In genomic region chr4:123235835-123236430, GRCm38 (mm10) we compare ENCODE assay signal across 15 mouse cellular contexts. TPM values are rescaled to one million over a fixed set of nuclear protein-coding genes. Genes with fewer than 3 reads are reported as not detected.
A peak's percentile ranks its signal among the peaks of the same experiment; 100 is the strongest.
DNase-seq lines count a peak whose midpoint lies in the region; ATAC-seq and TF ChIP-seq lines count a peak whose summit lies in the region.
"Had no signal": no experiment of that assay in that cellular context is flagged by ENCODE, and none has a peak within 500 bp of the region (broad histone marks: within the 10 kb centered on the region; RNA-seq: fewer than 3 reads in every experiment).

No protein-coding gene starts in this region.

- 65% methylated on average over 9 of the region's 9 CpGs for WGBS in heart, embryonic 15.5 days
- 63% methylated on average over 9 of the region's 9 CpGs for WGBS in heart, embryonic 11.5 days (ENCODE audit: insufficient replicate concordance)
- 68% methylated on average over 9 of the region's 9 CpGs for WGBS in lung, embryonic 15.5 days
- WGBS in lung, adult 2 months, result 68% methylated on average over 9 of the region's 9 CpGs
- 35% methylated on average over 9 of the region's 9 CpGs for WGBS in embryonic facial prominence, embryonic 14.5 days
- WGBS in neural tube, embryonic 15.5 days, result 41% methylated on average over 9 of the region's 9 CpGs

- H3K4me3 ChIP-seq in heart, embryonic 15.5 days, result 0 out of 2 replicates have a peak overlapping the region, but pooled peaks have one; percentile 7
- H3K4me3 ChIP-seq in heart, embryonic 11.5 days (ENCODE audit: low read depth, low read length), result no peak overlapping the region
- H3K4me3 ChIP-seq in lung, embryonic 15.5 days, result peak overlapping the region; percentile 47
- no peak overlapping the region for H3K4me3 ChIP-seq in lung, adult 2 months (replicated peaks; ENCODE audit: extremely low read depth, low read depth, low read length)
- H3K4me3 ChIP-seq in embryonic facial prominence, embryonic 14.5 days (ENCODE audit: low read depth, low read length), result no peak overlapping the region
- no peak overlapping the region for H3K4me3 ChIP-seq in neural tube, embryonic 15.5 days (replicated peaks)
- no peak overlapping the region for H3K4me3 ChIP-seq in left cerebral cortex, adult 2 months
- H3K4me3 ChIP-seq: midbrain, embryonic 15.5 days had no signal

- no peaks in the 10 kb centered on the region for H3K9me3 ChIP-seq in heart, embryonic 15.5 days (replicated peaks)
- H3K9me3 ChIP-seq in heart, embryonic 11.5 days (replicated peaks; ENCODE audit: control insufficient read depth, low read length), result no peaks in the 10 kb centered on the region
- no peaks in the 10 kb centered on the region for H3K9me3 ChIP-seq in lung, embryonic 15.5 days
- H3K9me3 ChIP-seq in embryonic facial prominence, embryonic 14.5 days (ENCODE audit: control insufficient read depth, low read length), result no peaks in the 10 kb centered on the region
- no peaks in the 10 kb centered on the region for H3K9me3 ChIP-seq in neural tube, embryonic 15.5 days (replicated peaks)
- H3K9me3 ChIP-seq: midbrain, embryonic 15.5 days had no signal

- TF ChIP-seq CTCF in lung, adult 2 months (IDR thresholded peaks at IDR 0.05; ENCODE audit: insufficient read depth, low read length), result no peak
- TF ChIP-seq CTCF in left cerebral cortex, adult 2 months (IDR thresholded peaks at IDR 0.05), result no peak

- no peaks in the 10 kb centered on the region for H3K36me3 ChIP-seq in heart, embryonic 15.5 days
- H3K36me3 ChIP-seq in heart, embryonic 11.5 days (ENCODE audit: control insufficient read depth, insufficient read depth, low read length), result no peaks in the 10 kb centered on the region
- no peaks in the 10 kb centered on the region for H3K36me3 ChIP-seq in lung, embryonic 15.5 days
- no peaks in the 10 kb centered on the region for H3K36me3 ChIP-seq in embryonic facial prominence, embryonic 14.5 days (ENCODE audit: control insufficient read depth, insufficient read depth, low read length)
- H3K36me3 ChIP-seq in neural tube, embryonic 15.5 days, result no peaks in the 10 kb centered on the region
- H3K36me3 ChIP-seq: midbrain, embryonic 15.5 days had no signal

- TF ChIP-seq POLR2A in lung, adult 2 months (IDR thresholded peaks at IDR 0.05; ENCODE audit: borderline replicate concordance, extremely low read depth, low read depth, low read length), result no peak

- intact Hi-C loops in left cerebral cortex, adult 2 months (cut with DNase I), result no loop called here

- H3K27ac ChIP-seq in heart, embryonic 15.5 days, result peak overlapping the region; percentile 74
- H3K27ac ChIP-seq in heart, embryonic 11.5 days (ENCODE audit: low read depth, low read length), result no peak overlapping the region
- peak overlapping the region; percentile 57 for H3K27ac ChIP-seq in lung, embryonic 15.5 days
- no peak overlapping the region for H3K27ac ChIP-seq in embryonic facial prominence, embryonic 14.5 days (replicated peaks; ENCODE audit: low read depth, low read length)
- H3K27ac ChIP-seq in neural tube, embryonic 15.5 days (replicated peaks), result no peak overlapping the region
- H3K27ac ChIP-seq in left cerebral cortex, adult 2 months, result no peak overlapping the region
- H3K27ac ChIP-seq: midbrain, embryonic 15.5 days had no signal

- ATAC-seq in heart, embryonic 15.5 days (replicated peaks; ENCODE audit: insufficient number of reproducible peaks, insufficient read depth, low FRiP score, low read depth), result no peak
- no peak for ATAC-seq in heart, embryonic 11.5 days (replicated peaks; ENCODE audit: insufficient number of reproducible peaks, low FRiP score, low TSS enrichment)
- no peak for ATAC-seq in lung, embryonic 15.5 days (ENCODE audit: borderline replicate concordance, extremely low read depth, low FRiP score, low TSS enrichment)
- ATAC-seq in embryonic facial prominence, embryonic 14.5 days (ENCODE audit: low read depth), result no peak
- ATAC-seq in neural tube, embryonic 15.5 days (ENCODE audit: low FRiP score), result no peak
- ATAC-seq: midbrain, embryonic 15.5 days had no signal

- H3K27me3 ChIP-seq in heart, embryonic 15.5 days, result peaks cover 8% of the 10 kb centered on the region; the same call in 1 of the 2 replicates
- H3K27me3 ChIP-seq in heart, embryonic 11.5 days (ENCODE audit: control insufficient read depth, insufficient read depth, low read length), result peaks cover 23% of the 10 kb centered on the region; the same call in 1 of the 2 replicates
- peaks cover 63% of the 10 kb centered on the region for H3K27me3 ChIP-seq in lung, embryonic 15.5 days
- H3K27me3 ChIP-seq in embryonic facial prominence, embryonic 14.5 days (replicated peaks; ENCODE audit: control insufficient read depth, insufficient read depth, low read length), result peaks cover 45% of the 10 kb centered on the region
- peaks cover 54% of the 10 kb centered on the region for H3K27me3 ChIP-seq in neural tube, embryonic 15.5 days (replicated peaks)

- H3K9ac ChIP-seq in heart, embryonic 15.5 days, result no peak overlapping the region
- H3K9ac ChIP-seq in heart, embryonic 11.5 days (ENCODE audit: low read depth, low read length), result no peak overlapping the region
- H3K9ac ChIP-seq in lung, embryonic 15.5 days, result no peak overlapping the region
- no peak overlapping the region for H3K9ac ChIP-seq in embryonic facial prominence, embryonic 14.5 days (ENCODE audit: low read depth, low read length)
- no peak overlapping the region for H3K9ac ChIP-seq in neural tube, embryonic 15.5 days (replicated peaks)
- H3K9ac ChIP-seq: midbrain, embryonic 15.5 days had no signal

- DNase-seq in lung, adult 2 months, result no peak
- DNase-seq in embryonic facial prominence, embryonic 14.5 days (ENCODE audit: low spot score), result peak; percentile 35
- no peak for DNase-seq in layer of hippocampus, adult 18-20 months (ENCODE audit: low spot score in 2 of 2)
- DNase-seq in left cerebral cortex, adult 2 months (ENCODE audit: extremely low spot score in 1 of 2, low spot score in 2 of 2), result no peak
- DNase-seq: adrenal gland, adult 2 months; gastrocnemius, postnatal 25 days; left cerebral cortex, postnatal 4 days; thymus, postnatal 36 days had no signal

- peaks cover 52% of the 10 kb centered on the region for H3K4me1 ChIP-seq in heart, embryonic 15.5 days (replicated peaks)
- H3K4me1 ChIP-seq in heart, embryonic 11.5 days (ENCODE audit: control insufficient read depth, insufficient read depth, low read length), result peaks cover 41% of the 10 kb centered on the region
- H3K4me1 ChIP-seq in lung, embryonic 15.5 days, result peaks cover 45% of the 10 kb centered on the region
- H3K4me1 ChIP-seq in lung, adult 2 months (ENCODE audit: control insufficient read depth, insufficient read depth, low read length), result no peaks in the 10 kb centered on the region; the same call in 1 of the 2 replicates
- H3K4me1 ChIP-seq in embryonic facial prominence, embryonic 14.5 days (ENCODE audit: control insufficient read depth, insufficient read depth, low read length), result peaks cover 33% of the 10 kb centered on the region
- peaks cover 15% of the 10 kb centered on the region for H3K4me1 ChIP-seq in neural tube, embryonic 15.5 days

- peak overlapping the region; percentile 82; the same call in 1 of the 2 replicates for H3K4me2 ChIP-seq in heart, embryonic 15.5 days
- H3K4me2 ChIP-seq in heart, embryonic 11.5 days, result no peak overlapping the region
- H3K4me2 ChIP-seq in lung, embryonic 15.5 days, result peak overlapping the region; percentile 94
- H3K4me2 ChIP-seq in embryonic facial prominence, embryonic 14.5 days (ENCODE audit: low read depth, low read length), result peak overlapping the region; percentile 19; the same call in 1 of the 2 replicates
- peak overlapping the region; percentile 5 for H3K4me2 ChIP-seq in neural tube, embryonic 15.5 days
- H3K4me2 ChIP-seq: midbrain, embryonic 15.5 days had no signal

RNA-seq across cellular contexts. Expression of gene Heyl, which starts 2.6 kb away (rescaled TPM):
- 13.0 and 21.2 TPM in 2 replicates for polyA plus RNA-seq in heart, embryonic 15.5 days (2015; fragmentation: Nextera tagmentation; extraction: Ambion mirVana)
- polyA plus RNA-seq in heart, embryonic 11.5 days (2014; fragmentation: Nextera tagmentation; extraction: Ambion mirVana), result 6.2 and 6.7 TPM in 2 replicates
- 30.0 TPM in 2 replicates for polyA plus RNA-seq in lung, embryonic 15.5 days (2015; fragmentation: Nextera tagmentation; extraction: Ambion mirVana)
- 17.9 and 18.0 TPM in 2 replicates for polyA plus RNA-seq in lung, adult 2 months (2012; rRNA removed)
- polyA plus RNA-seq in embryonic facial prominence, embryonic 14.5 days (2014; fragmentation: Nextera tagmentation; extraction: Ambion mirVana), result 18.4 and 19.1 TPM in 2 replicates
- 5.6 and 9.6 TPM in 2 replicates for polyA plus RNA-seq in neural tube, embryonic 15.5 days (2015; fragmentation: Nextera tagmentation; extraction: Ambion mirVana)
- total RNA-seq in layer of hippocampus, adult 18-20 months (2021), result 1 to 10 TPM; 1.7 to 2.7 TPM
- 1 to 10 TPM; 2.7 to 3.9 TPM for total RNA-seq in left cerebral cortex, adult 2 months (2021)

RNA-seq across cellular contexts. Expression of gene Pabpc4, which starts 26.2 kb away (rescaled TPM):
- 51.3 and 53.8 TPM in 2 replicates for polyA plus RNA-seq in heart, embryonic 15.5 days (2015; fragmentation: Nextera tagmentation; extraction: Ambion mirVana)
- 64.9 and 83.5 TPM in 2 replicates for polyA plus RNA-seq in heart, embryonic 11.5 days (2014; fragmentation: Nextera tagmentation; extraction: Ambion mirVana)
- polyA plus RNA-seq in lung, embryonic 15.5 days (2015; fragmentation: Nextera tagmentation; extraction: Ambion mirVana), result 32.8 and 37.2 TPM in 2 replicates
- 60.3 and 65.4 TPM in 2 replicates for polyA plus RNA-seq in lung, adult 2 months (2012; rRNA removed)
- polyA plus RNA-seq in embryonic facial prominence, embryonic 14.5 days (2014; fragmentation: Nextera tagmentation; extraction: Ambion mirVana), result 60.4 and 60.8 TPM in 2 replicates
- 28.3 and 31.7 TPM in 2 replicates for polyA plus RNA-seq in neural tube, embryonic 15.5 days (2015; fragmentation: Nextera tagmentation; extraction: Ambion mirVana)
- 10 to 100 TPM; 40.3 to 47.0 TPM for total RNA-seq in layer of hippocampus, adult 18-20 months (2021)
- 10 to 100 TPM; 44.9 to 45.4 TPM for total RNA-seq in left cerebral cortex, adult 2 months (2021)

RNA-seq across cellular contexts. Expression of gene Nt5c1a, which starts 34.6 kb away (rescaled TPM):
- 1.3 and 1.5 TPM in 2 replicates for polyA plus RNA-seq in heart, embryonic 15.5 days (2015; fragmentation: Nextera tagmentation; extraction: Ambion mirVana)
- 0.37 and 0.39 TPM in 2 replicates for polyA plus RNA-seq in heart, embryonic 11.5 days (2014; fragmentation: Nextera tagmentation; extraction: Ambion mirVana)
- polyA plus RNA-seq in lung, embryonic 15.5 days (2015; fragmentation: Nextera tagmentation; extraction: Ambion mirVana), result not detected in 2 replicates
- 0.69 and 0.77 TPM in 2 replicates for polyA plus RNA-seq in lung, adult 2 months (2012; rRNA removed)
- polyA plus RNA-seq in embryonic facial prominence, embryonic 14.5 days (2014; fragmentation: Nextera tagmentation; extraction: Ambion mirVana), result 0.22 TPM in 1 of 2 replicates, not detected in the other
- 0.17 TPM in 1 of 2 replicates, not detected in the other for polyA plus RNA-seq in neural tube, embryonic 15.5 days (2015; fragmentation: Nextera tagmentation; extraction: Ambion mirVana)
- total RNA-seq in layer of hippocampus, adult 18-20 months (2021), result 10 to 100 TPM; 15.9 to 16.1 TPM
- total RNA-seq in left cerebral cortex, adult 2 months (2021), result 10 to 100 TPM in 1 of 2 experiments, 1 to 10 TPM in 1; 9.3 to 11.4 TPM
- polyA plus RNA-seq: forebrain, embryonic 11.5 days; liver, embryonic 16.5 days; midbrain, embryonic 15.5 days had no signal

RNA-seq across cellular contexts. Expression of gene Hpcal4, which starts 52.9 kb away (rescaled TPM):
- 0.72 and 0.80 TPM in 2 replicates for polyA plus RNA-seq in heart, embryonic 15.5 days (2015; fragmentation: Nextera tagmentation; extraction: Ambion mirVana)
- polyA plus RNA-seq in heart, embryonic 11.5 days (2014; fragmentation: Nextera tagmentation; extraction: Ambion mirVana), result 1.9 and 2.4 TPM in 2 replicates
- 0.28 and 0.37 TPM in 2 replicates for polyA plus RNA-seq in lung, embryonic 15.5 days (2015; fragmentation: Nextera tagmentation; extraction: Ambion mirVana)
- polyA plus RNA-seq in lung, adult 2 months (2012; rRNA removed), result 2.6 and 2.8 TPM in 2 replicates
- 0.50 and 0.81 TPM in 2 replicates for polyA plus RNA-seq in embryonic facial prominence, embryonic 14.5 days (2014; fragmentation: Nextera tagmentation; extraction: Ambion mirVana)
- 33.2 and 34.4 TPM in 2 replicates for polyA plus RNA-seq in neural tube, embryonic 15.5 days (2015; fragmentation: Nextera tagmentation; extraction: Ambion mirVana)
- total RNA-seq in layer of hippocampus, adult 18-20 months (2021), result 100 to 1,000 TPM; 476 to 553 TPM
- total RNA-seq in left cerebral cortex, adult 2 months (2021), result 100 to 1,000 TPM; 530 to 532 TPM
- polyA plus RNA-seq: liver, embryonic 16.5 days had no signal

Comparison
In these comparisons a context has a peak if more than half of its experiments do, and no peak if none do; other contexts are left out.
1. H3K27ac ChIP-seq: peak in heart, embryonic 15.5 days (single experiment) and lung, embryonic 15.5 days (single experiment); none in heart, embryonic 11.5 days (single experiment), embryonic facial prominence, embryonic 14.5 days (single experiment), neural tube, embryonic 15.5 days (single experiment) and left cerebral cortex, adult 2 months (single experiment).
2. H3K4me3 ChIP-seq: peak in heart, embryonic 15.5 days (single experiment) and lung, embryonic 15.5 days (single experiment); none in heart, embryonic 11.5 days (single experiment), lung, adult 2 months (single experiment), embryonic facial prominence, embryonic 14.5 days (single experiment), neural tube, embryonic 15.5 days (single experiment) and left cerebral cortex, adult 2 months (single experiment).